Mouse (Mus musculus) 3134 (cell line): ENCODE results near the gene Gzmn.
"Not testable (repeated sequence)": the region's sequence is repeated elsewhere in the genome, so short reads cannot be mapped to it uniquely, and the experiment has no call there.

Source experiments
- DNase-seq: peaks from one replicate; pipeline ENCODE4 v3.0.0-alpha.2; 2011; ENCODE audit warnings: low spot score; ENCODE audit not compliant: insufficient read length; ENCODE audit errors: extremely low read depth

Gzmn gene

DNA sequence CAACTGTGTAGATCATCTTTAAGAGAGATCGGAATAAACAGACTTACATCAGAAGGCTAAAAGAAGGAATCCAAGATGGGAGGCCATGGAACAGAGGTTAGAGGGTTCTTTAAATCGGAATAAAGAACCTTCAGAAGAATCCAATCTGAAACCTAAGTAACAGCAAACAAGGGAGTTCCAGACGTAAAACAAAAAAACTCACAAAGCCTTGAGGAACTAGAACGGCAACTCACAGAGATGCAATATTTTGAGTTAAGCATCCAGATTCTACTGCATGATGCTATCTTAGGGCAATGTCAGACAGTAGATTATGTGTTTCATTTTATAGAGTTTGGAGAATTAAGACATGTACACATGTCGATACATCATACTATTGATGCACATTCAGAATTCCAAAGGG, at the start of gene Gzmn:
TSS of gene Gzmn (minus strand) at position 101 of the 400 bp plus-strand sequence.
- DNase-seq: no peak

DNA sequence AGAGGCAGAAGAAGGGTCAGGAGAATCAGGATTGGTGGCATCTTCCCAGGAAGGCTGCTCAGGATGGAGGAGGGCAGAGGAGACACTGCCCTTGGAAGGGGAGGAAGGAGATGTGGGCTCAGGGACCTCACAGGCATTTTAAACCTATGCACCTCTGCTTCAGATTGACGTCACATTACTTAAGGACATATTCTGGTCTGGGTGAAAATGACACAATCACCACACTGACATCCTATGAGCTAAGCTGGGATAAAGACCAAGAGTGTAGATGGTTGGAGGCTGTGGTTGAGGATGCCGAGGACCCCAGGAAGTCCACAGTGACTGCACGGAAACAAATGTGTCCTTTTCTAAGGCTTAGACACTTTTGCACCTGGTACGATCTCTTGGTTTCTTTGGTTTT, 36.9 kb upstream of the Gzmn start, which contains the start of gene Gzmf:
TSS of gene Gzmf (minus strand) at position 101 of the 400 bp plus-strand sequence.
- no peak for DNase-seq

DNA sequence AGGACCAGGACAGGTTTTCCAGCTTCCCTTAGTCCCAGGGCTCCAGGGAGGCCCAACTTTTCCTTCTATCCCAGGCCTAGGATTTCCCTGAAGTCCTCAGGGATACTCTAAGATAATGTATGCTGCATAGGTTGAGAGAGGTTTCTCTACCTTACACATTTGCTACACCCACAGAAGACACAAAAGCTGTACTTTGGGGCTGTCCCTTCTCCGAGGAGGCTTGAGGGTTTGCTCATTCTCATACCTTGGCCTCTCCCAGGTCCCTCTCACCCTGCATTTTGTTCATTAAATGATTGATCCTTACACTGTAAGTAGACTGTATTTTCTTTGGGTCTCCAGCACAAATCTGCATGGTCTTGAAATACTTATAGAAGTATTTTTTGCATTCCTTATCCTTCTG, 31.2 kb upstream of the Gzmn start:
- DNase-seq: no peak

DNA sequence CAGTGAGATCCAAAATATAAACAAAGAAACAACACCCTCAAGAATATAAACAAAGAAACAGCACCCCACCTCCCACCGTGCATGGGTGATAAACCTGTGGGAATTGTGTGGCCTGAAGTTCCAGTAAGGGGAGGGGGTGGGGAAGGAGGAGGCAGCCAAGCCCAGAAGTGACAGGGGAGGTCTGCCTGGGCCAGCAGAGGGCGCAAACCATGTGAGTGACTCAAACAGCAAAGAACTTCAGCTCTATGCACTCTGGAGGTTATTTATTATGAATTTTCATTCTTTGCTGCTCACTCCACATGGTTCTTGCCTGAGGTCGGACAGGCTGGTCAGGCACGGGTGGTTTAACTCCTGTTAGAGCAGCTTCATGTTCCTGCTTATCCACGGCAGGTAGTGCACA, 30.6 kb upstream of the Gzmn start:
- DNase-seq: peak; percentile 7

DNA sequence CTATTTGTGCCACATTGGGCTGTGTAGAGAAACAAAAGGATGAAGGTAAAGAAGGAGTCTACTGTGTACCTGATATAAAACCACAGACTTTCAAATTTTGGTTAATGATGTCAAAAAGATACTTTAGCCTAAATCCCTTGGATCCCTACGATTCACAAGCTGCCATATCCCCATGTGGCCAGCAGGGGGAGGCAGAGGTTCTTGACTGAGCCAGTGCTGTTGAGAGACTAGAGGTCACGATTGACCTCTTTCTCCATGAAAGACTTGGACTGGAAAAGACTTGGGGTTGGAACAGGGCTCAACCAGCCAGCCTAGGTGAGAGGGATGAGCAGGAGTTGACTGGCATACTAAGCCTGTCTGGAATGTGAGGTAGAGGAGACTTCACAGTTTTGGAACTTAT, 29.6 kb upstream of the Gzmn start:
- no peak for DNase-seq

DNA sequence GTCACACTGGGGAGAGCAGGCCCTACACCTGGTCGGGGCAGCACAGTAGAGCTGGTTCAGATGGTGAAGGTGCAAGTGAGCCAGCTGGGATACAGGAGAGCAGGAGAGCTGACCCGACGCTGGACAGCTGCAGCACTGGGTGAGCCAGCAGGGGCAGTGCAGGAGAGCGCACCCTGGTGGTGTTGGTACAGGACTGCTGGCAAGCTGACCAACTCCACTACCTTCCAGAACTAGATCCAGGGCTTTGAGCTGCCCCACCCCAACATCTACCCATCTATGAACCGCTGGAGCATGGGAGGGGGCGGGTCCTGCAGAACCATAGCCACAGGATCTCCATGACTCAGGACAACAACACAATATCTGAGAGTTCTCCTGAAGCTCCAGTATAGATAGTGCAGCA, 12.5 kb upstream of the Gzmn start:
- DNase-seq: no peak

DNA sequence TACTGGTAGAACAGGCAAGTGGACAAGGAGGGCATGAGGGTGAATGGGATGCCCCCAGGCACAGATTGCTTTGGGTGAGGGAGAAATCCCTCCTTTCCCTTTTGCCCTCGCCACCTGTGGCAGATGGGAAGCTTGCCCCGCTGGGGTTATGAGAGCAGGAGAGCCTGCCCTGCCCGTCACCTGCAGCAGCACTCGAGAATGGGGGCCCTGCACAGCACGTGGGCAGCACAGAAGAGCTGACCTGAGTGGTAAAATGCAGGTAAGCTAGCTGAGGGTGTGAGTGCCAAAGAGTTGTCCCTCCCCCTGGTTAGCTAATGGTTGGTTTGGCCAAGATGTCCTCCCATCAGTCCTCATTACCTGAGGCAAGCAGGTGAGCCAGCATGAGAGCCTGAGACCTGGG, 12.1 kb upstream of the Gzmn start:
- no peak for DNase-seq

DNA sequence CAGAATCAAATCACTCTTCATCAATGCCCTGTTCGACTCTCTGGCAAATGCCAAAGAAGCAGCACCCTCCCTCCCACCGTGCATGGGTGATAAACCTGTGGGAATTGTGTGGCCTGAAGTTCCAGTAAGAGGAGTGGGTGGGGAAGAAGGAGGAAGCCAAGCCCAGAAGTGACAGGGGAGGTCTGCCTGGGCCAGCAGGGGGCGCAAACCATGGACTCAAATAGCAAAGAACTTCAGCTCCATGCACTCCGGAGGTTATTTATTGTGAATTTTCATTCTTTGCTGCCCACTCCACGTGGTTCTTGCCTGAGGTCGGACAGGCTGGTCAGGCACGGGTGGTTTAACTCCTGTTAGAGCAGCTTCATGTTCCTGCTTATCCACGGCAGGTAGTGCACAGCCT, 3.3 kb upstream of the Gzmn start:
- not testable (repeated sequence) for DNase-seq

DNA sequence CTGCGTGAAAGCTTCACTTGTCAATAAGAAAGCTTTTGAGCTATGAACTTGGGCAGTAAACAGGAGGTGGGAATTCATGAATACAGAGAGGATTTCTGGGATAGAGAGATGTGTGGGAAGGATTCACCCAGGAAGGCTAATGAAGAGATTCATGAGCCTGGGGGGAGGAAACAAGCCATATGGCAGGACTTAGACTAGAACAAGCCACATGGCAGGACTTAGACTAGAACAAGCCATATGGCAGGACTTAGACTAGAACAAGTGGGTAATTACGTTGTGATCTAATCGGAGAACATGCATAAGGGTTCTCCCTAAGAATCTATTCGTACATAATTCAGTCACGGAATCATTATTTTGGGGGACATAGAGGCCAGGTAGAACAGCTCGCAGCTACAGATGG, 1.0 kb downstream of the Gzmn start:
- DNase-seq: no peak

DNA sequence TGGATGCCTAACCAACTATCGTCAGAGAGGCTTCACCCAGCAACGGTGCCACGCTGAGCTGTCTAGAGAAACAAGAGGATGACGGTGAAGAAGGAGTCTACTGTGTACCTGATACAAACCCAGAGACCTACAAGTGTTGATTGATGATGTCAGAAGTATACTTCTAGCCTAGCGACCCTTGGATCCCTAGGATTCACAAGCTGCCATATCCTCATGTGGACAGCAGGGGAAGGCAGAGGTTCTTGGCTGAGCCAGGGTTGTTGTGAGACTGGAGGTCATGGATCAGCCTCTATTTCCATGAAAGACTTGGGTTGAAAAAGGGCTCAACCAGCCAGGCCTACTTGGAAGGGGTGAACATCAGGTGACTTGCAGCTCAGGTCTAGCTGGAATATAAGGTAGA, 1.7 kb downstream of the Gzmn start:
- no peak for DNase-seq

DNA sequence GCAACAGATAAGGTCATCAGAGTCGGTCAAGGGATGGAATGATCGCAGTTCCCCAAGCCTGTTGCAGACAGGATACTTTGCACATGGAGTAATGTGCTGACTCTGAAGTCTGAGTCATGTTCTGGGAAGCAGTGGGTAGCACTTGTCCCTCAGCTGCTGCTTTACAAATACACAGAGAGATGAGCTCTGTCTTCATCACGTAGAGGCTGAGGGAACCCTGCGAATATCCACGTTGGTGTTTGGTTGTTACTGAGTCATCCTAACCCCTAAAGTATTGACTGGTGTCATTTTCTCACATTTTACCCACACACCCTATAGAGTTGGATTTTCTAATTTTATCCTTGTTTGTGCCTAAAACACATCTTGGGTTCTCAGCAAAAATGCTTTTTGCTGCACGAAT, 6.4 kb downstream of the Gzmn start:
- DNase-seq: no peak

DNA sequence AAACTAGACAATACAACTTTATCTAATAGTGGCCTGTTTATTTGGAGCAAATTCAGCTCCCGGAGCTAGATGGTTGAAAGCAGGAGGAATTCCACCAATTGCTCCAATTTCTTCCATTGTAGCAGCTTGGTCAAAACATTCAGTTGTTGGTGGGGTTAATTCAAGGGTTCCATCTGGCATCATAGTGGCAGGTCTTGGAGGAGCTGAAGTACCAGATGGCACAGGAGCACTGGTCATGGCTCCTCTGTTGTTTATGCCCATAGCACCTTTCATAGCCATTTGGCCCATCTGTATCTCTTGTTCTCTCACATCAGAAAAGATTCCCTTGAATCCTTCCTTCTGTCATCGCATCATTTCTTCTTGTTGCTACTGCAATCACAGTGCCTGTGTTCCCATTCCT, 12.3 kb downstream of the Gzmn start:
- DNase-seq: no peak

DNA sequence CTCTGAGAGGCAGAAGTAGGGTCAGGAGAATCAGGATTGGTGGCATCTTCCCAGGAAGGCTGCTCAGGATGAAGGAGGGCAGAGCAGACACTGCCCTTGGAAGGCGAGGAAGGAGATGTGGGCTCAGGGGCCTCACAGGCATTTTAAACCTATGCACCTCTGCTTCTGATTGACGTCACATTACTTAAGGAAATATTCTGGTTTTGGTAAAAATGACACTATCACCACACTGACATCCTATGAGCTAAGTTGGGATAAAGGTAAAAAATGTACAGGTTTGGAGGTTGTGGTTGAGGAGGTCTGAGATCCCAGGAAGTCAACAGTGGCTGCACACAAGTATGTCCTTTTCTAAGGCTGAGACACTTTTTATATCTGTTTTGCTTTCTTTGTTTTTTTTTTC, 14.9 kb downstream of the Gzmn start, which contains the start of gene Gzmg:
TSS of gene Gzmg (minus strand) at position 101 of the 400 bp plus-strand sequence.
- DNase-seq: not testable (repeated sequence)

DNA sequence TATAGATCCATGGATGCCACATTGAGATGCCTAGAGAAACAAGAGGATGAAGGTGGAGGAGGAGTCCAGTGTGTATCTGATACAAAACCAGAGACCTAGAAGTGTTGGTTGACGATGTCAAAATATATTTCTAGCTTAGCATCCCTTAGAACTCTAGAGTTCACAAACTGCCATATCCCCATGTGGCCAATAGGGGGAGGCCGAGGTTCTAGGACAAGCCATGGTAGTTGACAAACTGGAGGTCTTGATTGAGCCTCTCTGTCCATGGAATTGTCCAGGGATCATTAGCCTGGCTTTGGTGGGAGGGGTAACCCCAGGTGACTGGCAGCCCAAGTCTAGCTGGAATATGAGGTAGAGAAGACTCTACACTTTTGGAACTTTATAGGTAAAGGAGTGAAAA, 19.1 kb downstream of the Gzmn start:
- DNase-seq: no peak

DNA sequence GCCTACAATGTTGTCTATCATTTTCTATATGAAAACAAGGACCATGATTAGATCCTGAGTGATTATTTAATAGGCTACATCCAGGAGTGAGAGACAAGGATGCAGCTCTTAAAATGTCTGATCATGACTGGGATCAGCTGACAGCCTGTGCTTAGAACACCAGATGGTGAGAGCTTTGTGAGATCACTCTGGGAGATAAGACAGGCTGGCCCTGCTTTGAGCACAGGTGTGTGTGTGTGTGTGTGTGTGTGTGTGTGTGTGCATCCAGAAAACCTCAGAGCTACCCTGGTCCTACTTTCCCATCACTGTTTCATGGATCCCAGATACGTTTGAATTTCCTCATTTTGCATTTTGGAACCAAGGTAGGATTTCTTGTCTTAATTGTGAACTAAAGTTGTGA, 40.7 kb downstream of the Gzmn start:
- DNase-seq: not testable (repeated sequence)

DNA sequence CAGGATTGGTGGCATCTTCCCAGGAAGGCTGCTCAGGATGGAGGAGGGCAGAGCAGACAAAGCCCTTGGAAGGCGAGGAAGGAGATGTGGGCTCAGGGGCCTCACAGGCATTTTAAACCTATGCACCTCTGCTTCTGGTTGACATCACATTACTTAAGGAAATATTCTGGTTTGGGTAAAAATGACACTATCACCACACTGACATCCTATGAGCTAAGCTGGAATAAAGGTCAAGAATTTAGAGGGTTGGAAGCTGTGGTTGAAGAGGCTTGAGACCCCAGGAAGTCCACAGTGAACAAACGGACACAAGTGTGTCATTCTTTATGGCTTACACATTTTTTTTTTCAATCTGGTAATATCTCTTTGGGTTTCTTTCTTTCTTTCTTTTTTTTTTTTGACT, 41.9 kb downstream of the Gzmn start, which contains the start of gene Gzmd:
TSS of gene Gzmd (minus strand) at position 101 of the 400 bp plus-strand sequence.
- DNase-seq: not testable (repeated sequence)

DNA sequence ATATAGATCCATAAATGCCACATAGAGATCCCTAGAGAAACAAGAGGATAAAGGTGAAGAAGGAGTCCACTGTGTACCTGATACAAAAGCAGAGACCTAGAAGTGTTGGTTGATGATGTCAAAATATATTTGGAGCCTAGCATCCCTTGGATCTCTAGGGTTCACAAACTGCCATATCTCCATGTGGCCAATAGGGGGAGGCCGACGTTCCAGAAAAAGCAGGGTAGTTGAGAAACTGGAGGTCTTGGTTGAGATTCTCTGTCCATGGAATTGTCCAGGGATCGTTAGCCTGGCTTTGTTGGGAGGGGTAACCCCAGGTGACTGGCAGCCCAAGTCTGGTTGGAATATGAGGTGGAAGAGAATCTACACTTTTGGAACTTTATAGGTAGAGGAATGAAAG, 46.1 kb downstream of the Gzmn start:
- DNase-seq: no peak

DNA sequence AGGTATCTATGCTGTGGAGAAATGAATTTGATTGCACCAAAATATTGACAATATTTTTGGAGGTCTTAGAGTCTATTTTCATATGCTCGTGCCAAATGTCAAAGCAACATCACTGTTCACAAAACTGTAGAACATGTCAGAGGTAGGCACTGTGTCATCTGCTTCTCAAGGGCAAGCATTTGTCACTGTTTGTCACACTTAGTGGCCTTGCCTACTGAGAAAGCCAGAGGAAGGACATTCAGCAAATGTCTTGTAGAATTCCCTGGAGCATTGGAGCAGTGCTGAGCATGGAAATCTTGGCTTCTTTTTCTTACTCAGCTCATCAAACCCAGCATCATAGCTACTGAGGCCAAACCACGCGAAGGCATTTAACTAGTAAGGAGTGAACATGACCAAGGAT, 50.9 kb downstream of the Gzmn start:
- no peak for DNase-seq

DNA sequence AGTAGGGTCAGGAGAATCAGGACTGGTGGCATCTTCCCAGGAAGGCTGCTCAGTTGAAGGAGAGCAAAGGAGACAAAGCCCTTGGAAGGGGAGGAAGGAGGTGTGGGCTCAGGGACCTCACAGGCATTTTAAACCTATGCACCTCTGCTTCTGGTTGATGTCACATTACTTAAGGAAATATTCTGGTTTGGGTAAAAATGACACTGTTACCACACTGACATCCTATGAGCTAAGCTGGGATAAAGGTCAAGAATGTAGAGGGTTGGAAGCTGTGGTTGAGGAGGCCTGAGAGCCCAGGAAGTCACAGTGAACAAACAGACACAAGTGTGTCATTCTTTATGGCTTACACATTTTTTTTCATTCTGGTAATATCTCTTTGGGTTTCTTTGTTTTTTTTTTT, 53.9 kb downstream of the Gzmn start, which contains the start of gene Gzme:
TSS of gene Gzme (minus strand) at position 101 of the 400 bp plus-strand sequence.
- no peak for DNase-seq
